Mouse (Mus musculus) intestine, embryonic 14.5 days (tissue): Measurements from ENCODE around the gene Cfap74. TPM values are rescaled to one million over a fixed set of nuclear protein-coding genes. Genes with fewer than 3 reads are reported as not detected.

Source experiments
- ATAC-seq: fragments of 200-750 bp; cut with Nextera tagmentation; replicated peaks from 2 replicates; pipeline ENCODE4 v1.8.0; 2017; ENCODE audit warnings: low read depth, moderate number of reproducible peaks, moderate TSS enrichment, moderate library complexity; ENCODE audit not compliant: low FRiP score, low TSS enrichment
- DNase-seq: peaks from one replicate; pipeline ENCODE4 v3.0.0-alpha.2; 2018; ENCODE audit warnings: low spot score
- H3K27ac ChIP-seq: fragments of 300-500 bp; sonication (generic); 2 replicates; pipeline ENCODE4 v1.5.1; 2014; ENCODE audit warnings: low read depth, mild to moderate bottlenecking, control low read depth
- H3K27me3 ChIP-seq: fragments of 300-500 bp; sonication (generic); replicated peaks from 2 replicates; pipeline ENCODE4 v1.6.1; 2014; ENCODE audit warnings: low read length, control low read depth; ENCODE audit not compliant: control insufficient read depth, insufficient read depth
- H3K36me3 ChIP-seq: fragments of 300-500 bp; sonication (generic); 2 replicates; pipeline ENCODE4 v1.6.1; 2014; ENCODE audit warnings: low read length, control low read depth; ENCODE audit not compliant: control insufficient read depth, insufficient read depth
- H3K4me1 ChIP-seq: fragments of 300-500 bp; sonication (generic); replicated peaks from 2 replicates; pipeline ENCODE4 v1.6.1; 2014; ENCODE audit warnings: low read length, control low read depth, mixed read lengths; ENCODE audit not compliant: control insufficient read depth, insufficient read depth
- H3K4me2 ChIP-seq: fragments of 300-500 bp; sonication (generic); 2 replicates; pipeline ENCODE4 v1.6.1; 2014; ENCODE audit warnings: low read length
- H3K4me3 ChIP-seq: fragments of 300-500 bp; sonication (generic); 2 replicates; pipeline ENCODE4 v1.5.1; 2014; ENCODE audit warnings: low read depth, low read length, control low read depth, mixed read lengths
- H3K9ac ChIP-seq: fragments of 300-500 bp; sonication (generic); 2 replicates; pipeline ENCODE4 v1.6.1; 2014; ENCODE audit warnings: mild to moderate bottlenecking, low read length
- H3K9me3 ChIP-seq: fragments of 300-500 bp; sonication (generic); 2 replicates; pipeline ENCODE4 v1.6.1; 2016; ENCODE audit warnings: low read length, control low read depth; ENCODE audit not compliant: control insufficient read depth
- WGBS: fragments of 180-500 bp; shearing (Covaris S2); extraction: QIAGEN DNeasy Blood & Tissue Kit; methylation state at CpG from one replicate; pipeline ENCODE4 v1.1.7; 2014; 5-methylcytosine and 5-hydroxymethylcytosine counted together
- polyA plus RNA-seq: library from polyadenylated mRNA; unstranded; fragments of >200 nt; fragmentation: Nextera tagmentation; extraction: Ambion mirVana; gene quantifications from 2 replicates; pipeline ENCODE4 v1.2.1, GENCODE M21; 2014

Gene Cfap74
- polyA plus RNA-seq: 1.8 and 3.0 TPM in 2 replicates

DNA sequence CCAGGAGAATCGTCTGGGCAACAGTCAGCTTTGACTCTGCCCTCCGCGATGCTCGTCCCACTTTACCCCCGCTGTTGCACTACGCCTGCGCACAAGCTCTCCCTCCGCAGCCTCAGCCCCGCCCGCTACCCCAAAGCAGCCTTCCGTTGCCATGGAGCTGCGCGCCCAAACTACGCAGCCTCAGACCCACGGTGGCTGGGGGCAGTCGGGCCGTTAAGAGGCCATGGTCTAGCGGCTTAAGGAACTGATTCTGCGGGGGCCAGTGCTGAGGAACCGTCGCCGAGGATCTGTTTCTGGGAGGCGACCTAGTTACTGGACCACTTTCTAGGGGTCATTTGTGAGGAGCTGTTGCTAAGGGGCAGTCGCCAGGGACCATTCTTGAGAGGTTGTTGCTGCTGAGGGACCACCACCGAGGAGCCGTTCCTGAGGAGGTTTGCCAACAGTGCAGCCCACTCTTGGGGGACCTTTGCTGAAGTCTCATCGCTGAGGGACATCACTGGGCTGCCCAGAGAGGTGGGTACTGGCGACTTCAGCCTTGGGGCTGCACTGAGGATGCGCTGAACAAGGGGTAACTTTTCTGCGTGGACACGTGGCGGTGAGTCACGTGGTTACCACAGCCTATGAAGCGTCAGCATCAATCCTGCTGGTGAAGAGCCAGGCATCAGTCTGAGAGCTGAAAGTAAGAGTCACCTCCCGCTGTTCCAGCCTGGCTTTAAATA lies at the start of gene Cfap74:
Gene Cfap74 (plus strand): TSS at position 133 of the 719 bp plus-strand sequence.
- peak within 1 kb of the TSS; percentile 48 for H3K4me3 ChIP-seq
- no peaks in the 10 kb centered on the region; the same call in 1 of the 2 replicates for H3K9me3 ChIP-seq
- H3K4me2 ChIP-seq: peak within 1 kb of the TSS; percentile 79
- no peaks in the 10 kb centered on the region for H3K27me3 ChIP-seq
- H3K9ac ChIP-seq: peak within 1 kb of the TSS; percentile 29; the same call in 1 of the 2 replicates
- DNase-seq: peak; percentile 84
- H3K36me3 ChIP-seq: no peaks in the 10 kb centered on the region
- under 1% methylated on average over 35 of the region's 35 CpGs for WGBS
- ATAC-seq: peak; percentile 96
- H3K4me1 ChIP-seq: peaks cover 8% of the 10 kb centered on the region; the same call in 1 of the 2 replicates
- peak within 1 kb of the TSS; percentile 6; the same call in 1 of the 2 replicates for H3K27ac ChIP-seq

DNA sequence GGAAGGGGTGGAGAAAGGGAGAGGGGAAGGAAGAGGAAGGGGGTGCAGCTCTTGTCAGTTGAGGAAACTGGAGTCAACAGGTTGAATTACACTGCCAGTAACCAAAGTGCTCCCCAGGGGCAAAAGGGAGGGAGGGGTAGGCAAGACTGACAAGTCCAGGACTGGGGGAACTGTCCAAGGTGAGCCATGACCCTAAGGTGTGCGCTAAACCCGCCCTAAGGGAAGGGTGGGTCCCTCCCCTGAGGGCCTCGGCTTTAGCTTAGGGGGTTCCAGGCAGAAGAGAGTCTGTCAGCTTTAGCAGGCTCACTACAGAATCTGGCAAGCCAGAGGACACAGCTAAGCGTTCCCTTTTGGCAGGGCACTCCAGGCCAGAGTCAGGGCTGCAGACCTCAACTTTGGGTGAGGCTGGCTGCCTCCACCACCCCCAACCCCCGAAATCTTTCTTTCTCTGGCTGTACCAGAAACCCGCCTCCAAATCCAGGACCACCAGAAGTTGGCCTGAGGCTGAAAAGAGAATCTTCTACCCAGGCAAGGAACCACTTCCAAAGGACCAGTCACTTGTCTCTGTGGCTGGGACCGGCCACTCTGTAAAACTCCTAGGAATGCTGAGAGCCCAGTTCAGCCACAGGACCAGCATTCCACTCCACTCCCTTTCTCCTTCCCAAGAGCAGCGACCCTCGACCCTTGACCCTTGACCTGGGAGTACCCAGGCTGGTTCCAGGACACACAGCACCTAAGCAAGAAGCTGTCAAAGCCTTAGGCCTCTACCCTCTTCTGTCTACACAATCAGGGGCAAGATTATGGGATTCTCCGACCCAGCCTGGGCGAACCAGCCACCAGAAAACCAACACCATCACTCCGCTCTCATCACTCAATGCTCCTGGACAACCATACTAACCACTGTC lies 49.2 kb upstream of the Cfap74 start:
- H3K36me3 ChIP-seq: no peaks in the 10 kb centered on the region
- peak overlapping the region; percentile 53; the same call in 1 of the 2 replicates for H3K4me2 ChIP-seq
- no peaks in the 10 kb centered on the region for H3K9me3 ChIP-seq
- H3K4me3 ChIP-seq: no peak overlapping the region
- H3K27ac ChIP-seq: no peak overlapping the region
- DNase-seq: no peak
- H3K4me1 ChIP-seq: no peaks in the 10 kb centered on the region
- H3K9ac ChIP-seq: no peak overlapping the region
- no peak for ATAC-seq
- 42% methylated on average over 12 of the region's 12 CpGs for WGBS
- peaks cover 50% of the 10 kb centered on the region for H3K27me3 ChIP-seq

- H3K9ac ChIP-seq: 0 out of 2 replicates have a peak overlapping the region, but pooled peaks have one; percentile 20
- H3K4me1 ChIP-seq: no peaks in the 10 kb centered on the region
- H3K9me3 ChIP-seq: no peaks in the 10 kb centered on the region
- WGBS: under 1% methylated on average over 41 of the region's 42 CpGs
- DNase-seq (peak; percentile 61), ATAC-seq (peak; percentile 43)
- peaks cover 50% of the 10 kb centered on the region for H3K27me3 ChIP-seq
- H3K36me3 ChIP-seq: no peaks in the 10 kb centered on the region
- peak overlapping the region; percentile 36 for H3K4me3 ChIP-seq
- H3K27ac ChIP-seq: 0 out of 2 replicates have a peak overlapping the region, but pooled peaks have one; percentile 47
- peak overlapping the region; percentile 53 for H3K4me2 ChIP-seq
Observed at GRCm38 (mm10) chr4:155360856-155361255, 48.1 kb upstream of the Cfap74 start.

DNA sequence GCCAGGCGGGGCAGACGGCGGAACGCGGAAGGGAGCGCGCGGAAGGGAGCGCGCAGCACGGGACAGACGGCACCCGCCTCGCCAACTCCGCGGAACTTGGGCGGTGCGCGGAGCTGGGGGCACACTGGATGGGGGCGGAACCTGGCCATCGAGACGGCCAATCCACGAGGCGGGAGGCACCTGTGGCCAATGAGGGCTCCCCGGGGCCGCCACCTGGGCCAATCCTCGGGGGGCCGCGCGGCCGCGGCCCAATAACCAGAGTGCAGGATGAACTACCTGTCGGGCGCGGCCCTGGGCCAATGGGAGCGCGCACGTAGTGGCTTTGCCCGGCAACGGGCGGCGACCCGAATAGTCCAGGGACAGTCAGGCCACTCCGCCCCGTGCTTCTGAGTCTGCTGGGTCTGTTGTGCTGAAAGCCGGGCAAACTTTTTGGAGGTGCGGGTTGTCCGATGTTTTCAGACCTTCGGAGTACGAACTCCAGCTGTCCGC lies 47.6 kb upstream of the Cfap74 start, which contains the start of gene Prkcz:
Gene Prkcz (minus strand): TSS at position 59 of the 489 bp plus-strand sequence.
- DNase-seq (peak; percentile 83), ATAC-seq (peak; percentile 97)
- Histone ChIP-seq H3K27ac (peak within 1 kb of the TSS; percentile 47; the same call in 1 of the 2 replicates), H3K4me1 (no peaks in the 10 kb centered on the region), H3K9ac (peak within 1 kb of the TSS; percentile 35; the same call in 1 of the 2 replicates), H3K36me3 (no peaks in the 10 kb centered on the region), H3K27me3 (peaks cover 50% of the 10 kb centered on the region), H3K4me3 (peak within 1 kb of the TSS; percentile 36), H3K9me3 (no peaks in the 10 kb centered on the region), H3K4me2 (peak within 1 kb of the TSS; percentile 53)
- under 1% methylated on average over 50 of the region's 51 CpGs for WGBS

DNA sequence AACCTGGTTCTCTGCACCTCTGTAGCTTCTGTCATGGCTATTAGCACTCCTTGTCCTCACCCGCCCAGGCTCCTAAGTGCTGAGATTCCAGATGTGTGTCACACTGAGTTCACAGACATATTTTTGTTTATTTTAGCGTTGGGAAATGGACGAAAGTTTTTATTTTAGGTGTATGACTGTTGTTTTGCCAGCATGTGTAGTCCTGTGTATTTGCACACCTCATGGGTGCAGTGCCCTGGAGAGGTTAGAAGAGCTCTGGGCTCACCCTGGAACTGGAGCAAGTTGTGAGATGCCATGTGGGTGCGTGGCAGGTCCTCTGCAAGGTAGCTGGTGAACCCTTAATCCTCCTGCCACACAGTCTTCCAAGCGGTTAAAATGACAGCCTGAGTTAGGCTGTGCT lies 46.5 kb upstream of the Cfap74 start:
- ATAC-seq: no peak
- H3K27ac ChIP-seq: no peak overlapping the region
- peaks cover 50% of the 10 kb centered on the region for H3K27me3 ChIP-seq
- no peak overlapping the region for H3K9ac ChIP-seq
- H3K9me3 ChIP-seq: no peaks in the 10 kb centered on the region
- 30% methylated on average over 5 of the region's 5 CpGs for WGBS
- peak overlapping the region; percentile 53 for H3K4me2 ChIP-seq
- no peaks in the 10 kb centered on the region for H3K36me3 ChIP-seq
- H3K4me3 ChIP-seq: peak overlapping the region; percentile 36; the same call in 1 of the 2 replicates
- no peak for DNase-seq
- no peaks in the 10 kb centered on the region for H3K4me1 ChIP-seq

GRCm38 (mm10) chr4:155366784-155367183 lies 42.2 kb upstream of the Cfap74 start:
- Histone ChIP-seq H3K36me3 (no peaks in the 10 kb centered on the region), H3K9ac (no peak overlapping the region), H3K4me2 (no peak overlapping the region), H3K9me3 (no peaks in the 10 kb centered on the region), H3K27ac (0 out of 2 replicates have a peak overlapping the region, but pooled peaks have one; percentile 7), H3K27me3 (peaks cover 16% of the 10 kb centered on the region), H3K4me3 (no peak overlapping the region), H3K4me1 (no peaks in the 10 kb centered on the region)
- DNase-seq (peak; percentile 65), ATAC-seq (peak; percentile 79)
- 51% methylated on average over 6 of the region's 6 CpGs for WGBS

GRCm38 (mm10) chr4:155367739-155368138 lies 41.3 kb upstream of the Cfap74 start:
- H3K27me3 ChIP-seq: peaks cover 7% of the 10 kb centered on the region
- H3K9ac ChIP-seq: no peak overlapping the region
- no peak overlapping the region for H3K27ac ChIP-seq
- H3K36me3 ChIP-seq: no peaks in the 10 kb centered on the region
- ATAC-seq: no peak
- 80% methylated on average over 9 of the region's 9 CpGs for WGBS
- no peaks in the 10 kb centered on the region for H3K9me3 ChIP-seq
- no peak overlapping the region for H3K4me3 ChIP-seq
- DNase-seq: no peak
- H3K4me2 ChIP-seq: no peak overlapping the region
- no peaks in the 10 kb centered on the region for H3K4me1 ChIP-seq

GRCm38 (mm10) chr4:155368684-155369083 lies 40.3 kb upstream of the Cfap74 start:
- Histone ChIP-seq H3K4me3 (no peak overlapping the region), H3K4me2 (no peak overlapping the region), H3K27me3 (no peaks in the 10 kb centered on the region), H3K36me3 (no peaks in the 10 kb centered on the region), H3K4me1 (no peaks in the 10 kb centered on the region), H3K27ac (no peak overlapping the region), H3K9me3 (no peaks in the 10 kb centered on the region), H3K9ac (no peak overlapping the region)
- peak; percentile 81 for DNase-seq
- 31% methylated on average over 12 of the region's 12 CpGs for WGBS
- ATAC-seq: no peak
